Mouse (Mus musculus) kidney, postnatal 0 days (tissue): Measurements from ENCODE around the gene Osm. TPM values are rescaled to one million over a fixed set of nuclear protein-coding genes. Genes with fewer than 3 reads are reported as not detected.

Source experiments
- ATAC-seq: fragments of 200-750 bp; cut with Nextera tagmentation; replicated peaks from 2 replicates; pipeline ENCODE4 v1.8.0; 2017; ENCODE audit warnings: low read depth, moderate number of reproducible peaks, moderate TSS enrichment, moderate library complexity; ENCODE audit not compliant: low FRiP score
- DNase-seq: peaks from one replicate; pipeline ENCODE4 v3.0.0-alpha.2; 2016; ENCODE audit warnings: low spot score
- H3K27ac ChIP-seq: fragments of 300-500 bp; sonication (generic); 2 replicates; pipeline ENCODE4 v1.5.1; 2014; ENCODE audit warnings: mild to moderate bottlenecking
- H3K27me3 ChIP-seq: fragments of 300-500 bp; sonication (generic); 2 replicates; pipeline ENCODE4 v1.6.1; 2014; ENCODE audit warnings: low read length, mixed read lengths; ENCODE audit not compliant: insufficient read depth
- H3K36me3 ChIP-seq: fragments of 300-500 bp; sonication (generic); 2 replicates; pipeline ENCODE4 v1.6.1; 2014; ENCODE audit warnings: low read length, mixed read lengths; ENCODE audit not compliant: insufficient read depth
- H3K4me1 ChIP-seq: fragments of 300-500 bp; sonication (generic); replicated peaks from 2 replicates; pipeline ENCODE4 v1.6.1; 2014; ENCODE audit warnings: antibody characterized with exemption, low read length, mixed read lengths; ENCODE audit not compliant: insufficient read depth
- H3K4me2 ChIP-seq: fragments of 300-500 bp; sonication (generic); 2 replicates; pipeline ENCODE4 v1.6.1; 2014; ENCODE audit warnings: mild to moderate bottlenecking, low read length, moderate library complexity, mixed read lengths
- H3K4me3 ChIP-seq: fragments of 300-500 bp; sonication (generic); replicated peaks from 2 replicates; pipeline ENCODE4 v1.5.1; 2014; ENCODE audit warnings: low read depth, low read length
- H3K9ac ChIP-seq: fragments of 300-500 bp; sonication (generic); 2 replicates; pipeline ENCODE4 v1.6.1; 2014; ENCODE audit warnings: low read depth, low read length
- H3K9me3 ChIP-seq: fragments of 300-500 bp; sonication (generic); replicated peaks from 2 replicates; pipeline ENCODE4 v1.6.1; 2016; ENCODE audit warnings: low read length, inconsistent platforms, mixed read lengths
- CTCF ChIP-seq: IDR thresholded peaks from 2 replicates; pipeline ENCODE4 v1.5.1; 2016; ENCODE audit warnings: antibody characterized with exemption, low read depth, mild to moderate bottlenecking, moderate library complexity
- WGBS: fragments of 180-500 bp; shearing (Covaris S2); extraction: QIAGEN DNeasy Blood & Tissue Kit; methylation state at CpG from one replicate; pipeline ENCODE4 v1.1.7; 2014; 5-methylcytosine and 5-hydroxymethylcytosine counted together
- polyA plus RNA-seq: library from polyadenylated mRNA; unstranded; fragments of >200 nt; fragmentation: Nextera tagmentation; extraction: Ambion mirVana; gene quantifications from 2 replicates; pipeline ENCODE4 v1.2.1, GENCODE M21; 2015

Gene Osm
- polyA plus RNA-seq, 1 experiment from 2014 or later, result 0.11 TPM

- Histone ChIP-seq H3K9me3 (no peaks in the 10 kb centered on the region), H3K27ac (no peak overlapping the region), H3K4me3 (no peak overlapping the region), H3K36me3 (no peaks in the 10 kb centered on the region), H3K9ac (no peak overlapping the region), H3K4me1 (no peaks in the 10 kb centered on the region), H3K27me3 (no peaks in the 10 kb centered on the region), H3K4me2 (no peak overlapping the region)
- no peak for TF ChIP-seq CTCF
- no peak for DNase-seq
- ATAC-seq, result no peak
- WGBS, result 45% methylated on average over 3 of the region's 3 CpGs
These were observed 53.1 kb downstream of the Osm start for GRCm38 (mm10) chr11:4289280-4289679.

Other genes with a start within 250 kb of the Osm start
- gene Sec14l4, start 205.0 kb upstream of the Osm start, polyA plus RNA-seq, result not detected in 2 replicates
- gene Sec14l3, start 171.6 kb upstream of the Osm start, polyA plus RNA-seq, result not detected in 2 replicates
- 18.6 and 19.9 TPM in 2 replicates for gene Mtfp1, start 141.0 kb upstream of the Osm start, polyA plus RNA-seq
- gene Sec14l2, start 113.0 kb upstream of the Osm start, polyA plus RNA-seq, result 1.3 and 1.4 TPM in 2 replicates
- 29.8 and 30.9 TPM in 2 replicates for gene Rnf215, start 101.2 kb upstream of the Osm start, polyA plus RNA-seq
- gene Ccdc157, start 76.1 kb upstream of the Osm start, polyA plus RNA-seq, result 5.9 and 6.0 TPM in 2 replicates
- 31.2 and 31.3 TPM in 2 replicates for gene Sf3a1, start 76.1 kb upstream of the Osm start, polyA plus RNA-seq
- gene Tbc1d10a, start 49.6 kb upstream of the Osm start, polyA plus RNA-seq, result 40.6 and 41.1 TPM in 2 replicates
- gene Castor1, start 18.2 kb upstream of the Osm start, polyA plus RNA-seq, result 6.5 and 6.7 TPM in 2 replicates
- 0.11 and 0.24 TPM in 2 replicates for gene Lif, start 21.1 kb downstream of the Osm start, polyA plus RNA-seq
- gene Hormad2, start 204.7 kb downstream of the Osm start, polyA plus RNA-seq, result 0.26 and 0.38 TPM in 2 replicates